Mouse (Mus musculus): ENCODE results near the gene Ptbp3. TPM values are rescaled to one million over a fixed set of nuclear protein-coding genes. Genes with fewer than 3 reads are reported as not detected.

The Ptbp3 gene
- polyA plus RNA-seq, 1 experiment from 2014 or later, result 22.2 TPM

Other genes starting within 250 kb of the Ptbp3 start
- 1.3 and 1.5 TPM in 2 replicates for gene Susd1, start 110.7 kb downstream of the Ptbp3 start, polyA plus RNA-seq (2015; fragmentation: Nextera tagmentation; extraction: Ambion mirVana)
- gene Hsdl2, start 32.2 kb upstream of the Ptbp3 start, polyA plus RNA-seq (2015; fragmentation: Nextera tagmentation; extraction: Ambion mirVana), result 41.4 and 46.8 TPM in 2 replicates
- gene E130308A19Rik, start 76.8 kb upstream of the Ptbp3 start, polyA plus RNA-seq (2015; fragmentation: Nextera tagmentation; extraction: Ambion mirVana), result 61.9 and 65.4 TPM in 2 replicates